Mouse (Mus musculus): ENCODE data around the gene Rasa2.
"Not testable (repeated sequence)": the region's sequence is repeated elsewhere in the genome, so short reads cannot be mapped to it uniquely, and the experiment has no call there.

Rasa2 gene

GRCm38 (mm10) chr9:96529961-96530673 lies 101.3 kb downstream of the Rasa2 start:
- no peak for DNase-seq (ENCODE audit: low spot score in 2 of 2)

GRCm38 (mm10) chr9:96526011-96526410 lies 105.4 kb downstream of the Rasa2 start:
- DNase-seq (ENCODE audit: low spot score in 2 of 2): no peak

- no peak for DNase-seq (ENCODE audit: low spot score in 2 of 2)
Measured at GRCm38 (mm10) chr9:96524972-96525506, 106.4 kb downstream of the Rasa2 start, which contains the start of gene Gm28729. Gm28729 (minus strand) TSS chr9:96525264.

GRCm38 (mm10) chr9:96523148-96523547 lies 108.3 kb downstream of the Rasa2 start:
- no peak for DNase-seq (ENCODE audit: low spot score in 2 of 2)

- not testable (repeated sequence) for DNase-seq (ENCODE audit: low spot score in 2 of 2)
Measured at GRCm38 (mm10) chr9:96521574-96521973, 109.8 kb downstream of the Rasa2 start.

GRCm38 (mm10) chr9:96517429-96517828 lies 114.0 kb downstream of the Rasa2 start:
- no peak for DNase-seq (ENCODE audit: low spot score in 2 of 2)

- DNase-seq (ENCODE audit: low spot score in 2 of 2): no peak
Measured at GRCm38 (mm10) chr9:96516806-96517205, 114.6 kb downstream of the Rasa2 start.

- no peak for DNase-seq (ENCODE audit: low spot score in 2 of 2)
Measured at GRCm38 (mm10) chr9:96515737-96516136, 115.7 kb downstream of the Rasa2 start.

GRCm38 (mm10) chr9:96514278-96514677 lies 117.1 kb downstream of the Rasa2 start:
- no peak for DNase-seq (ENCODE audit: low spot score in 2 of 2)

GRCm38 (mm10) chr9:96506011-96506498 lies 125.4 kb downstream of the Rasa2 start:
- peak in 1 of 2 experiments; percentile 52 for DNase-seq (ENCODE audit: low spot score in 2 of 2)

GRCm38 (mm10) chr9:96505156-96505555 lies 126.3 kb downstream of the Rasa2 start:
- DNase-seq (ENCODE audit: low spot score in 2 of 2): no peak

GRCm38 (mm10) chr9:96504116-96504895 lies 127.1 kb downstream of the Rasa2 start:
- no peak for DNase-seq (ENCODE audit: low spot score in 2 of 2)

GRCm38 (mm10) chr9:96502856-96503610 lies 128.4 kb downstream of the Rasa2 start:
- DNase-seq (ENCODE audit: low spot score in 2 of 2): no peak

- DNase-seq (ENCODE audit: low spot score in 2 of 2): no peak
Measured at GRCm38 (mm10) chr9:96501217-96501616, 130.2 kb downstream of the Rasa2 start.

GRCm38 (mm10) chr9:96493212-96493611 lies 138.2 kb downstream of the Rasa2 start:
- no peak for DNase-seq (ENCODE audit: low spot score in 2 of 2)

- peak in 1 of 2 experiments; percentile 11 for DNase-seq (ENCODE audit: low spot score in 2 of 2)
Measured at GRCm38 (mm10) chr9:96491810-96492209, 139.6 kb downstream of the Rasa2 start.
